ENCODE assay signal across 8 mouse cellular contexts in the genomic region with DNA sequence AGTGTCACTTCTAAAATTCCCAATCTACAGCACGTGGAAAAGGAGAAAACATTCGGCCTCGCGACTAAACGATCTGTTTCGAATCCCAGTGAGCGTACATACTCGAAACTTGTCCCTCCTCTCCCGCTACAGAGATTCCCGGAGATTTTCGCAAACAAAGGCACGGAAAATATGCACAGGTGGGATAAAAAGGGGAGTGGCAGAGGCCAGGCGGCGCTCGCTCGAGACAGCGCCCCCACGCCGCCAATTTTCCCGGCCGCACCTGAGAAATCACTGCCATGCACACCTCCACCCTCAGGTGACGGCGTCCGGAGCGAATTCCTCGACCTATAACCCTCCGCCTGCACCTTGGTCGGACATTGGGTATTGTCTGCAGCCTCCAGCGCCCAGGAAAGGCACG. TPM values are rescaled to one million over a fixed set of nuclear protein-coding genes. Genes with fewer than 3 reads are reported as not detected.
DNase-seq lines count a peak whose midpoint lies in the region; ATAC-seq lines count a peak whose summit lies in the region.

No protein-coding gene starts in this region.

- peak overlapping the region; percentile 95 for H3K4me3 ChIP-seq in forebrain, embryonic 10.5 days
- peak overlapping the region; percentile 98 for H3K4me3 ChIP-seq in intestine, embryonic 15.5 days (replicated peaks)
- H3K4me3 ChIP-seq in liver, embryonic 13.5 days (replicated peaks), result peak overlapping the region; percentile 68

- ATAC-seq in intestine, embryonic 15.5 days, result peak; percentile 52
- ATAC-seq in liver, embryonic 13.5 days (ENCODE audit: low read depth), result no peak

- peak overlapping the region; percentile 100 for H3K27ac ChIP-seq in forebrain, embryonic 10.5 days
- H3K27ac ChIP-seq in intestine, embryonic 15.5 days, result peak overlapping the region; percentile 98
- no peak overlapping the region for H3K27ac ChIP-seq in liver, embryonic 13.5 days

- H3K4me1 ChIP-seq in forebrain, embryonic 10.5 days, result peaks cover 35% of the 10 kb centered on the region
- H3K4me1 ChIP-seq in intestine, embryonic 15.5 days (replicated peaks), result peaks cover 15% of the 10 kb centered on the region
- H3K4me1 ChIP-seq in liver, embryonic 13.5 days (replicated peaks), result peaks cover 14% of the 10 kb centered on the region

- peak overlapping the region; percentile 98 for H3K9ac ChIP-seq in intestine, embryonic 15.5 days
- peak overlapping the region; percentile 72 for H3K9ac ChIP-seq in liver, embryonic 13.5 days

- H3K9me3 ChIP-seq in forebrain, embryonic 10.5 days, result no peaks in the 10 kb centered on the region
- H3K9me3 ChIP-seq in intestine, embryonic 15.5 days, result no peaks in the 10 kb centered on the region
- no peaks in the 10 kb centered on the region for H3K9me3 ChIP-seq in liver, embryonic 13.5 days (replicated peaks)

- H3K27me3 ChIP-seq in forebrain, embryonic 10.5 days (ENCODE audit: poor library complexity, severe bottlenecking), result peaks cover 18% of the 10 kb centered on the region; the same call in 1 of the 2 replicates
- H3K27me3 ChIP-seq in intestine, embryonic 15.5 days (replicated peaks), result no peaks in the 10 kb centered on the region
- H3K27me3 ChIP-seq in liver, embryonic 13.5 days, result peaks cover 35% of the 10 kb centered on the region

- H3K4me2 ChIP-seq in intestine, embryonic 15.5 days (replicated peaks), result peak overlapping the region; percentile 87
- H3K4me2 ChIP-seq in liver, embryonic 13.5 days, result peak overlapping the region; percentile 71

- H3K36me3 ChIP-seq in forebrain, embryonic 10.5 days (replicated peaks), result no peaks in the 10 kb centered on the region
- H3K36me3 ChIP-seq in intestine, embryonic 15.5 days, result no peaks in the 10 kb centered on the region
- no peaks in the 10 kb centered on the region for H3K36me3 ChIP-seq in liver, embryonic 13.5 days

- peak; percentile 19 for DNase-seq in cerebellum, adult 8-10 months
- no peak for DNase-seq in cerebellum, adult 9-10 months
- peak; percentile 22 for DNase-seq in NIH3T3 (ENCODE audit: low read depth)
- DNase-seq in forebrain, embryonic 10.5 days (ENCODE audit: extremely low spot score, low spot score), result peak; percentile 53
- no peak for DNase-seq in liver, embryonic 13.5 days
- peak; percentile 56 for DNase-seq in neural tube, embryonic 10.5 days (ENCODE audit: extremely low spot score, low spot score)
- DNase-seq in spleen, adult 12 weeks (ENCODE audit: low spot score), result no peak

- WGBS in forebrain, embryonic 10.5 days, result under 1% methylated on average over 30 of the region's 30 CpGs
- under 1% methylated on average over 30 of the region's 30 CpGs for WGBS in intestine, embryonic 15.5 days
- WGBS in liver, embryonic 13.5 days (ENCODE audit: insufficient replicate concordance), result 3% methylated on average over 30 of the region's 30 CpGs

RNA-seq across cellular contexts. Expression of gene Fnbp1l, which starts 1.1 kb away (rescaled TPM):
- 56.5 and 58.7 TPM in 2 replicates for polyA plus RNA-seq in forebrain, embryonic 10.5 days (2016; fragmentation: Nextera tagmentation; extraction: Ambion mirVana)
- polyA plus RNA-seq in intestine, embryonic 15.5 days (2015; fragmentation: Nextera tagmentation; extraction: Ambion mirVana), result 40.0 and 43.1 TPM in 2 replicates
- polyA plus RNA-seq in liver, embryonic 13.5 days (2015; fragmentation: Nextera tagmentation; extraction: Ambion mirVana), result 4.3 and 5.6 TPM in 2 replicates

Comparison
In these comparisons a context has a peak if more than half of its experiments do, and no peak if none do; other contexts are left out.
1. DNase-seq: peak in cerebellum, adult 8-10 months (single experiment), NIH3T3 (single experiment), forebrain, embryonic 10.5 days (single experiment) and neural tube, embryonic 10.5 days (single experiment); none in cerebellum, adult 9-10 months (single experiment), liver, embryonic 13.5 days (single experiment) and spleen, adult 12 weeks (single experiment).
2. Peak in every context shown above with its lines, with median percentiles within 50 percentile points of each other: H3K4me3 ChIP-seq.